Mouse (Mus musculus) limb, embryonic 15.5 days (tissue): ENCODE results near the gene Rrp36. TPM values are rescaled to one million over a fixed set of nuclear protein-coding genes. Genes with fewer than 3 reads are reported as not detected.
A peak's percentile ranks its signal among the peaks of the same experiment; 100 is the strongest.

Experiments
- ATAC-seq: fragments of 200-750 bp; cut with Nextera tagmentation; 2 replicates; pipeline ENCODE4 v1.8.0; 2017; ENCODE audit warnings: low read depth, moderate TSS enrichment; ENCODE audit not compliant: insufficient number of reproducible peaks, low FRiP score, low TSS enrichment
- H3K27ac ChIP-seq: fragments of 300-500 bp; sonication (generic); 2 replicates; pipeline ENCODE4 v1.5.1; 2015; ENCODE audit warnings: moderate library complexity, mild to moderate bottlenecking, inconsistent platforms
- H3K27me3 ChIP-seq: fragments of 300-500 bp; sonication (generic); 2 replicates; pipeline ENCODE4 v1.6.1; 2015; ENCODE audit warnings: inconsistent platforms
- H3K36me3 ChIP-seq: fragments of 300-500 bp; sonication (generic); 2 replicates; pipeline ENCODE4 v1.6.1; 2015; ENCODE audit warnings: inconsistent platforms
- H3K4me1 ChIP-seq: fragments of 300-500 bp; sonication (generic); 2 replicates; pipeline ENCODE4 v1.6.1; 2015; ENCODE audit warnings: inconsistent platforms
- H3K4me2 ChIP-seq: fragments of 300-500 bp; sonication (generic); 2 replicates; pipeline ENCODE4 v1.6.1; 2015; ENCODE audit warnings: mild to moderate bottlenecking, inconsistent platforms
- H3K4me3 ChIP-seq: fragments of 300-500 bp; sonication (generic); 2 replicates; pipeline ENCODE4 v1.5.1; 2015; ENCODE audit warnings: mild to moderate bottlenecking, inconsistent platforms
- H3K9ac ChIP-seq: fragments of 300-500 bp; sonication (generic); 2 replicates; pipeline ENCODE4 v1.6.1; 2015; ENCODE audit warnings: inconsistent platforms
- H3K9me3 ChIP-seq: fragments of 300-500 bp; sonication (generic); 2 replicates; pipeline ENCODE4 v1.6.1; 2016; ENCODE audit warnings: inconsistent platforms
- WGBS: fragments of 180-500 bp; shearing (Covaris S2); methylation state at CpG from one replicate; pipeline ENCODE4 v1.1.7; 2015; 5-methylcytosine and 5-hydroxymethylcytosine counted together
- polyA plus RNA-seq: library from polyadenylated mRNA; unstranded; fragments of >200 nt; fragmentation: Nextera tagmentation; extraction: Ambion mirVana; gene quantifications from 2 replicates; pipeline ENCODE4 v1.2.1, GENCODE M21; 2015

Gene Rrp36
- 64.6 and 66.9 TPM in 2 replicates for polyA plus RNA-seq

DNA sequence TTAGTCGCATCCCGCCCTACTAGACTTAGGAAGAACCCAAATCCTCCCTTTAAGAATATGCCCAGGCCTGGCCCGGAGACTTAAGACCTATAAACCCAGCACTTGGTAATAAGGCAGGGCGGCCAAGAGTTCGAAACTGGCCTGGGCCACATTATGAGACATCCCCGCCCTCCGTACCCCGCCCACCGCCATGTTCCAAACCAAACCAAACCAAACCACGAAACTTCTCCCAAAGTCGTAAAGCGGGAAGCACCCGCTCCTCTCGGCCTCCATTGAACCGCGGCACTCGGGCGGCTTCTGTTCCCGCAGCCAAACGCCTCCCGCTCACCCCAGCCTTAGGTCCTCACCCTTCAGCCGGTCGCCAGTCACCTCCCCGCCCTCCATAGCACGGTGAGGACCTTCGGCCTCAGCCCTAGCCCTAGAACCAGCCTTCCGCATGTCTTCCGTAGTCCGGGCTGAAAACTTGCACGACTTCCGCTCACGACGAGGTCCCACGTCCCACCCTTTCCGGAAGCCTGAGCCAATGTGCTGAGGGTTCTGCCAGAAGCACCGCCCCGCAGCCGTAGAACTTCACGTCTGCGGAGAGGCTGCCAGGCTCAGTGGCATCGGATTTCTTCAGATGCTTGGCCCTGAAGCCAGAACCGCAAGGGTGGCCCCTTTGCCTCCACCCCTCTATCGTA is at the start of gene Rrp36:
TSS of gene Rrp36 (minus strand) at position 503 of the 680 bp plus-strand sequence.
- peak within 1 kb of the TSS; percentile 92 for H3K27ac ChIP-seq
- WGBS = under 1% methylated on average over 43 of the region's 43 CpGs
- H3K27me3 ChIP-seq = no peaks in the 10 kb centered on the region
- H3K36me3 ChIP-seq = peaks cover 61% of the 10 kb centered on the region
- peak within 1 kb of the TSS; percentile 65 for H3K9ac ChIP-seq
- peaks cover 38% of the 10 kb centered on the region for H3K4me1 ChIP-seq
- ATAC-seq = peak; percentile 88
- peak within 1 kb of the TSS; percentile 79 for H3K4me3 ChIP-seq
- H3K4me2 ChIP-seq = peak within 1 kb of the TSS; percentile 72
- H3K9me3 ChIP-seq = no peaks in the 10 kb centered on the region

DNA sequence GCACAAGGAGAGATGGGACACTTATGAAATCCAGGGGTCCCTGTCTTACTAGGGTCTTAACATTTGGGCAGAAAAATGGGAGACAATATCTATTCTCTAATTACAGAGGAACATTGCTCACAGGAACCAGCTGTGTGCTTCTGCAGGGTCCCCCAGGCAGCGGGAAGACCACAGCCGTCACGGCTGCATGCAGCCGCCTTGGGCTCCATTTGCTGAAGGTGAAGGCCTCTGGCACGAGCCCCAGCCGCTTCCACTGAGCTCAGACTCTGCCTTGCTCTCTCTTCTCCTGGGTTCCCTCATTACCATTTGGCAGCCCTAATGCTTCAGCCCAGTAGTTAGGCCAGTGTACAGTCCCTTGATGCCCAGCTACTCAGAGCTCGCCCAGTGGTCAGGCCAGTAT is 46.9 kb upstream of the Rrp36 start:
- H3K36me3 ChIP-seq = peaks cover 82% of the 10 kb centered on the region
- no peak overlapping the region for H3K4me2 ChIP-seq
- WGBS = 81% methylated on average over 7 of the region's 7 CpGs
- no peak overlapping the region for H3K4me3 ChIP-seq
- no peak for ATAC-seq
- no peak overlapping the region for H3K27ac ChIP-seq
- H3K4me1 ChIP-seq = peaks cover 3% of the 10 kb centered on the region; the same call in 1 of the 2 replicates
- H3K9me3 ChIP-seq = no peaks in the 10 kb centered on the region
- H3K9ac ChIP-seq = no peak overlapping the region
- H3K27me3 ChIP-seq = no peaks in the 10 kb centered on the region

DNA sequence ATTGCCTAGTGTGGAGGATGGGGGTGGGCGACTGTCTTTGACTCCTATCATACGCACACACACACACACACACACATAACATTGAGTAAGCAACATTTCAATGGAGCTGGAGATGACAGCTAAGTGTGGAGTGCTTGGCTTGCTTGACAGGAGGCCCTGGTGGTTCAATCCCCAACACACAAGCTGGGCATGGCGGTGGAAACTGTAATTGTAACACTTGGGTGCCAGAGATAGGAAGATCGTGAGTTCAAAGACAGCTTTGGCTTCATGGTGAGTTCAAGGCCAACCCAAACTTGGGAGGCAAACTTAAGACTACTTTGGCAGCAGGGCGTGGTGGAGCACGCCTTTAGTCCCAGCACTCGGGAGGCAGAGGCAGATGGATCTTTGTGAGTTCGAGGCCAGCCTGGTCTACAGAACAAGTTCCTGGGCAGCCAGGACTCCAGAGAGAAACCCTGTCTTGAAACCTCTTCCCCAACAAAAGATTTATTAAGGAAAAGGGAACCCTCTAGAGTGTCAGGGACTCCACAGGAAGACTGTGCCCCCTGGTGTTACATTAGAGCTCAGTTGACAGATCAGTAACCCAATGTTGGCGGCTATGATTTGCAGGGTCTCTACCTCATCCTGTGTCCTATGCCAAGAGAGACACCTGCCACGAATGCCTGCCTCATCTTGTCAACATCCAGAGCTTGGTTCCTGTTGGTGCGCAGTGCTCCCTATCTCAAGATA is 40.8 kb upstream of the Rrp36 start:
- Histone ChIP-seq H3K4me3 (no peak overlapping the region), H3K4me1 (peaks cover 14% of the 10 kb centered on the region), H3K27ac (no peak overlapping the region), H3K27me3 (no peaks in the 10 kb centered on the region), H3K9me3 (no peaks in the 10 kb centered on the region), H3K36me3 (peaks cover 45% of the 10 kb centered on the region), H3K4me2 (no peak overlapping the region), H3K9ac (no peak overlapping the region)
- 90% methylated on average over 11 of the region's 11 CpGs for WGBS
- ATAC-seq = no peak

DNA sequence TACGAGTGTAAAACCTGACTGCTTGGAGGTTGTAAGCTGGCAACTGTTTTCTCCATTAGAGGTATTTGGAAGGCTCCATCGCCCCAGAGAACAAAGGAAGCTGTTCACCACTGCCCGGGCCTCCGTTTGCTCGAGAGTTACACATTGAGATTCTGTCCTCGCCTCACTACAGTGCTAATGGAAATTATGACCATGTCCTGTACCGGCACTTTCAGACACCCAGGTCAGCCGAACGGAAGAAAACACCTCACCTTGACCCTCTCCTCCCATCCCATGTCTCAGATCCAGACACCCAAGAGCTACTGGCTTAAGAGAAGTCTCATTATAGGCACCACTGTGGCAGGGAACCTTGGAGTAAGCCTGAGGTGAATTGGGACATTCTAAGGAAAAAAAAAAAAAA is 39.7 kb upstream of the Rrp36 start:
- Histone ChIP-seq H3K9me3 (no peaks in the 10 kb centered on the region), H3K4me1 (peaks cover 14% of the 10 kb centered on the region), H3K27ac (no peak overlapping the region), H3K27me3 (no peaks in the 10 kb centered on the region), H3K4me3 (no peak overlapping the region), H3K9ac (no peak overlapping the region), H3K4me2 (no peak overlapping the region), H3K36me3 (peaks cover 42% of the 10 kb centered on the region)
- WGBS = 87% methylated on average over 9 of the region's 9 CpGs
- ATAC-seq = no peak

DNA sequence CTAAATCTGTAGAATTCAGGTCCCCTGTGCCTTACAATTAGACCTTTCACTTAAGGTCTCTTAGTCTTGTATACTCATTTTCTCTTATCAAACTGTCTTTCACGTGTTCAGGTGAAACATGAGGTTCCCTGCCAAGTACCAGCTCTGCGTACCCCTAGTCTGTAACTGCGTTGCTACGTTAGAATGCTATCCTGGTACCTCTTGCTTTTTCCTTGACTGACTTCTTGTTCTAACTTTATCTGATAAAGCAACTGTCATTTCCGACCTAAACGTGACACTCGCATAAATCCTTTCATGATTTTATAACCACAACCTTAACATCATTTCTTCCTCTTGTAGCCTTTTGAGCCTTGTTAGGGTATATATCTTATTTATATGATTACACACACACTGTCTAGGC is 38.3 kb upstream of the Rrp36 start:
- 65% methylated on average over 7 of the region's 7 CpGs for WGBS
- Histone ChIP-seq H3K9ac (peak overlapping the region; percentile 90), H3K27me3 (no peaks in the 10 kb centered on the region), H3K9me3 (no peaks in the 10 kb centered on the region), H3K4me1 (peaks cover 14% of the 10 kb centered on the region), H3K4me2 (peak overlapping the region; percentile 90), H3K4me3 (peak overlapping the region; percentile 99), H3K27ac (0 out of 2 replicates have a peak overlapping the region, but pooled peaks have one; percentile 74), H3K36me3 (peaks cover 34% of the 10 kb centered on the region)
- no peak for ATAC-seq

DNA sequence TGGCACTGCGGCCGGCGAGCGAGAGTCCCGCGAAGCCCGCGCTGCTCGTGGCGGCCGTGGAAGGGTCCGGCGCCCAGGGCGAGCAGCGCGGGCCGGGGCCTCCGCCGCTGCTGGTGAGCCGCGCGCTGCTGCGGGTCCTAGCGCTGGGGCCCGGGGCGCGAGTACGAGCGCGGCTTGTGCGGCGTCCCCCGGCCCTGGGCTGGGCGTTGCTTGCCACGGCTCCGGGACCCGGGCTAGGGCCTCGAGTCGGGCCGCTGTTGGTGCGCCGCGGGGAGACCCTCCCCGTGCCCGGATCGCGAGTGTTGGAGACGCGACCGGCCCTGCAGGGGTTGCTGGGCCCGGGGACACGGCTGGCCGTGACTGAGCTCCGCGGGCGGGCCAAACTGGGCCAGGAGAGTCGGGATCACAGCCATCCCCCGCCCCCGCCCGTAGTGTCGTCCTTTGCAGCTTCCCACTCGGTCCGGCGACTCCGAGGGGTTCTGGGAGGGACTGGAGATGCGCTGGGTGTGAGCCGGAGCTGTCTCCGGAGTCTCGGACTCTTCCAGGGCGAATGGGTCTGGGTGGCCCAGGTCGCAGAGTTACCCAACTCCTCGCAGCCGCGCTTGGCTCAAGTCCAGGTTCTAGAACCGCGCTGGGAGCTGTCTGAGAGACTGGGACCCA is 37.6 kb upstream of the Rrp36 start:
- Histone ChIP-seq H3K27me3 (no peaks in the 10 kb centered on the region), H3K9me3 (no peaks in the 10 kb centered on the region), H3K9ac (peak overlapping the region; percentile 90), H3K27ac (peak overlapping the region; percentile 74), H3K4me2 (peak overlapping the region; percentile 90), H3K4me1 (peaks cover 14% of the 10 kb centered on the region), H3K36me3 (peaks cover 29% of the 10 kb centered on the region), H3K4me3 (peak overlapping the region; percentile 99)
- ATAC-seq = peak; percentile 33; the same call in 1 of the 2 replicates
- under 1% methylated on average over 68 of the region's 76 CpGs for WGBS

DNA sequence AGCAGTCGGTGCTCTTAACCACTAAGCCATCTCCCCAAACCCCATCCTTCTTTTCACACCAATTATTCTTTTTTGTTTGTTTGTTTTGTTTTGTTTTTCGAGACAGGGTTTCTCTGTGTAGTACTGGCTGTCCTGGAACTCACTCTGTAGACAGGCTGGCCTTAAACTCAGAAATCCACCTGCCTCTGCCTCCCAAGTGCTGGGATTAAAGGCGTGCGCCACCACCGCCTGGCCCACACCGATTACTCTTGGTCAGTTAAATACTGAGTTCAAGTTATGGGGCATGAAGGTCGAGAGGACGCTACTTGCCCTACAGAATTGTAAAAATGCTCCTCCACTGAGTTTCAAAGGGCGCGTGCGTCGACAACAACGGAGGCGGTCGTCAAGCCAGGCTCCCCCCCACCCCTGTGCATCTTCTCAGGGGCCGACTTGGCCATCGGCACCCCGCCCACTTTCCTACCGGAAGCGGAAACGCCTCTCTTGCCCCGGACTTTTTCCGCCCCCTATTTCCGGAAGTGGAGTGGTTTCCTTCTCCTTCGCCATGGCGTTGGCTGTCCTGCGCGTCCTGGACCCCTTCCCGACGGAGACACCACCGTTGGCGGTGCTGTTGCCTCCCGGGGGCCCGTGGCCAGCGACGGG is 36.9 kb upstream of the Rrp36 start, which contains the start of gene Pex6:
TSS of gene Pex6 (plus strand) at position 505 of the 639 bp plus-strand sequence.
- peak within 1 kb of the TSS; percentile 74 for H3K27ac ChIP-seq
- no peaks in the 10 kb centered on the region for H3K9me3 ChIP-seq
- peaks cover 14% of the 10 kb centered on the region for H3K4me1 ChIP-seq
- peak; percentile 86 for ATAC-seq
- H3K9ac ChIP-seq = peak within 1 kb of the TSS; percentile 90
- 8% methylated on average over 36 of the region's 36 CpGs for WGBS
- peak within 1 kb of the TSS; percentile 99 for H3K4me3 ChIP-seq
- H3K36me3 ChIP-seq = peaks cover 23% of the 10 kb centered on the region
- no peaks in the 10 kb centered on the region for H3K27me3 ChIP-seq
- H3K4me2 ChIP-seq = peak within 1 kb of the TSS; percentile 90

DNA sequence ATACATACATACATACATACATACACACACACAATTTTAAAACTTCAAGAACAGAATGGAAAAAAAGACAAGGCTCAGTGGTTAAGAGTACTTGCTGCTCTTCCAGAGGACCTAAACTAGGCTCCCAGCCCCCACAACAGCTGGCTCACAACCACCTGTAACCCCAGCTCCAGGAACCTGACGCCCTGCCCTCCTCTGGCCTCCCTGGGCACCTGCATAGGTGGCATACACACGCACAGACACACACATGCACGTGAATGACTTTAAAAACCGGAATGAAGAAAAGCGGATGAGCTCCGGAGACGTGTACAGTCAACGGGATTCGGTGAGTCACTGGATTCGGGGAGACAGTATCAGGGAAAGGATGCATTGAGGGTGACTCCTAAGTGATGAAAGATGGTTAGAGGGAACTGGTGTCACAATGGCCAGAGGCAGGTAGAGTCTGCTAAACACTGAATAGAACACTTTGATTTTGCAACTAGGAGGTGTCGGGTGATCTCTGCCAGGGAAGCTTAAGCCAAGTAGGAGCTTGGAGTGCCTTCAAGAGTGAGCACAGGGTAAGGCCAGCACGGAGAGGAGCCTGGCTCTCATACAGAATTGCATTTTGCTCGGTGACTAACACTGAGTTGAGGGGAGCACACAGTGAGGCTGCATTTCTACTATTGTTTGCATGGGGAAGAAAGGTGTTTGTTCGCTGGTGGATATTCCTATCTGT is 32.4 kb upstream of the Rrp36 start:
- Histone ChIP-seq H3K4me2 (no peak overlapping the region), H3K27ac (no peak overlapping the region), H3K27me3 (no peaks in the 10 kb centered on the region), H3K9ac (no peak overlapping the region), H3K9me3 (no peaks in the 10 kb centered on the region), H3K4me1 (peaks cover 31% of the 10 kb centered on the region), H3K4me3 (no peak overlapping the region), H3K36me3 (no peaks in the 10 kb centered on the region; the same call in 1 of the 2 replicates)
- WGBS = 88% methylated on average over 14 of the region's 14 CpGs
- ATAC-seq = no peak

DNA sequence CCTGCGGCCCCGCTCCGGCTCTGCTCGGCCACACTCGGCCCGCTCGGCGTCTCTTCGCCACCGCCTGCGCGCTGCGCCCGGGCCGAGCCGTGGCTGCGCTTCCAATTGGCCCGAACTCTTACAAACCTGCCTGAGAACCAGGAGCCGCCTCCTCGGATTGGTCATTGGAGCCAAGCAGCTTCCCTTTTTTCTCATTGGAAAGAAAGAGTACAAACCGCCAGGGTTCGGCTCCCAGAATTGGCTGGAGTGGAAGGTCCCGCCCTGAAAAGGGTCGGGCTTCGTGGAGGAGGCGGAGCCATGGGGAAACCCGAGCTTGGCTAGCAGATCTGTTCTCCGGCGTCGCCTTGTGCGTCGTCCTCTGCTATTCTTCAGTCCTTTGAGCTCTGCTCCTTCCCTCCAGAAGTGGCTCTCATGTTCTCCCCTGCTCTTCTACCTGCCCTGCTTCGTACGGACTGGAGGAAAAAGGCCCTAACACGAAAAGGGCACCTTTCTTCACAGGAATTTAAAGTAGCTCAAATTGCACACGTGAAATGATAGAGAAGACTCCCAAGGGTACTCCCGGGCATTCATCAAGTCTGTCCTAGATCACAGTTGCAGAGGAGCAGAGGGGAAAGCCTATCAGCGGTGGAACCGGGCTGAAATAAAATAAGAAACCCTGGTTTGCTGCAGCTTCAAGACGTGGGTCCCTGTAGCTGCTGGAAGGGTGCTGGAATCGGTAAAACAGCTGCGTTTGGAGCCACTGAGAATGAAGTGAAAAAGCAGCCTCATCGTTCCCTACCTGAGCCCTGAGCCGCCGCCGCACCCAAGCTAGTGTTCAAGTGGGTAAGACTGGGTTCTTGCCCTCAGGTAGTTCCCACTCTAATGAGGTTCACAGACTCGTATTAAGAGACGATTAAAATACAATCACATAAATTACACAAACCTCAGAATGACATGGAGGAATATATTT is 31.0 kb upstream of the Rrp36 start, which contains the start of gene Ppp2r5d:
TSS of gene Ppp2r5d (minus strand) at position 225 of the 949 bp plus-strand sequence.
- WGBS = under 1% methylated on average over 48 of the region's 48 CpGs
- Histone ChIP-seq H3K27me3 (no peaks in the 10 kb centered on the region), H3K36me3 (peaks cover 5% of the 10 kb centered on the region), H3K4me3 (peak within 1 kb of the TSS; percentile 97), H3K9ac (peak within 1 kb of the TSS; percentile 86), H3K4me1 (peaks cover 38% of the 10 kb centered on the region), H3K4me2 (peak within 1 kb of the TSS; percentile 69), H3K9me3 (no peaks in the 10 kb centered on the region), H3K27ac (peak within 1 kb of the TSS; percentile 93)
- ATAC-seq = peak; percentile 92
